13 mouse cellular contexts compared by ENCODE assay signal in genomic region chr8:93398044-93398443, GRCm38 (mm10). TPM values are rescaled to one million over a fixed set of nuclear protein-coding genes. Genes with fewer than 3 reads are reported as not detected.
DNase-seq lines count a peak whose midpoint lies in the region; ATAC-seq and TF ChIP-seq lines count a peak whose summit lies in the region.
"Had no signal": no experiment of that assay in that cellular context is flagged by ENCODE, and none has a peak within 500 bp of the region (broad histone marks: within the 10 kb centered on the region; RNA-seq: fewer than 3 reads in every experiment).

No protein-coding gene starts in this region.

- no peak overlapping the region for H3K4me2 ChIP-seq in embryonic facial prominence, embryonic 11.5 days (ENCODE audit: low read depth, low read length)
- H3K4me2 ChIP-seq: embryonic facial prominence, embryonic 12.5 days; lung, embryonic 15.5 days had no signal

- H3K4me3 ChIP-seq in embryonic facial prominence, embryonic 11.5 days (ENCODE audit: low read depth, low read length), result no peak overlapping the region
- H3K4me3 ChIP-seq in embryonic facial prominence, embryonic 10.5 days, result no peak overlapping the region
- H3K4me3 ChIP-seq in cerebellum, adult 2 months (replicated peaks; ENCODE audit: insufficient read depth, low read depth, low read length), result no peak overlapping the region
- H3K4me3 ChIP-seq: embryonic facial prominence, embryonic 12.5 days; lung, embryonic 15.5 days had no signal

- no peaks in the 10 kb centered on the region for H3K9me3 ChIP-seq in embryonic facial prominence, embryonic 11.5 days (replicated peaks; ENCODE audit: control insufficient read depth, low read length)
- no peaks in the 10 kb centered on the region for H3K9me3 ChIP-seq in embryonic facial prominence, embryonic 10.5 days
- H3K9me3 ChIP-seq: embryonic facial prominence, embryonic 12.5 days; lung, embryonic 15.5 days had no signal

- H3K4me1 ChIP-seq in embryonic facial prominence, embryonic 11.5 days (ENCODE audit: control insufficient read depth, insufficient read depth, low read length), result no peaks in the 10 kb centered on the region
- no peaks in the 10 kb centered on the region for H3K4me1 ChIP-seq in embryonic facial prominence, embryonic 10.5 days
- H3K4me1 ChIP-seq in cerebellum, adult 2 months (ENCODE audit: control insufficient read depth, insufficient read depth, low read length), result no peaks in the 10 kb centered on the region
- H3K4me1 ChIP-seq: embryonic facial prominence, embryonic 12.5 days had no signal

- DNase-seq in embryonic facial prominence, embryonic 11.5 days (ENCODE audit: low spot score), result peak; percentile 18
- no peak for DNase-seq in embryonic facial prominence, embryonic 10.5 days (ENCODE audit: low spot score)
- peak; percentile 31 for DNase-seq in layer of hippocampus, adult 11-12 months (ENCODE audit: low spot score)
- DNase-seq in layer of hippocampus, postnatal 36 days, result no peak
- DNase-seq in 416B (ENCODE audit: low read depth), result peak; percentile 8
- DNase-seq in heart, postnatal 4 days, result peak; percentile 24
- DNase-seq in thymus, adult 18-20 months, result no peak
- no peak for DNase-seq in cerebellum, adult 2 months

- no peak overlapping the region for H3K27ac ChIP-seq in embryonic facial prominence, embryonic 11.5 days (replicated peaks; ENCODE audit: low read depth, low read length)
- H3K27ac ChIP-seq in embryonic facial prominence, embryonic 10.5 days (replicated peaks), result no peak overlapping the region
- no peak overlapping the region for H3K27ac ChIP-seq in cerebellum, adult 2 months (ENCODE audit: insufficient read depth, low read length)
- H3K27ac ChIP-seq: embryonic facial prominence, embryonic 12.5 days; lung, embryonic 15.5 days had no signal

- WGBS in embryonic facial prominence, embryonic 11.5 days, result 41% methylated on average over 1 of the region's 1 CpGs
- 64% methylated on average over 1 of the region's 1 CpGs for WGBS in embryonic facial prominence, embryonic 10.5 days
- 30% methylated on average over 1 of the region's 1 CpGs for WGBS in cerebellum, adult 2 months

- TF ChIP-seq POLR2A in cerebellum, adult 2 months (IDR thresholded peaks at IDR 0.05; ENCODE audit: borderline replicate concordance, insufficient read depth, low read length), result no peak

- no peak overlapping the region for H3K9ac ChIP-seq in embryonic facial prominence, embryonic 11.5 days (replicated peaks; ENCODE audit: low read length)
- H3K9ac ChIP-seq: embryonic facial prominence, embryonic 12.5 days; lung, embryonic 15.5 days had no signal

- H3K36me3 ChIP-seq in embryonic facial prominence, embryonic 11.5 days (replicated peaks; ENCODE audit: control insufficient read depth, insufficient read depth, low read depth, low read length), result no peaks in the 10 kb centered on the region
- H3K36me3 ChIP-seq in embryonic facial prominence, embryonic 10.5 days (replicated peaks), result no peaks in the 10 kb centered on the region
- H3K36me3 ChIP-seq: embryonic facial prominence, embryonic 12.5 days; lung, embryonic 15.5 days had no signal

- TF ChIP-seq CTCF in cerebellum, adult 2 months (IDR thresholded peaks at IDR 0.05; ENCODE audit: borderline replicate concordance, insufficient read depth, low read depth, low read length), result no peak

- ATAC-seq in embryonic facial prominence, embryonic 11.5 days (replicated peaks; ENCODE audit: insufficient number of reproducible peaks, low FRiP score, low TSS enrichment, low read depth), result no peak

- H3K27me3 ChIP-seq in embryonic facial prominence, embryonic 11.5 days (ENCODE audit: control insufficient read depth, insufficient read depth, low read length), result no peaks in the 10 kb centered on the region
- H3K27me3 ChIP-seq in embryonic facial prominence, embryonic 10.5 days (replicated peaks; ENCODE audit: low read depth, poor library complexity, severe bottlenecking), result no peaks in the 10 kb centered on the region
- no peaks in the 10 kb centered on the region for H3K27me3 ChIP-seq in cerebellum, adult 2 months (ENCODE audit: control insufficient read depth, insufficient read depth, low read length)
- H3K27me3 ChIP-seq: embryonic facial prominence, embryonic 12.5 days; lung, embryonic 15.5 days had no signal

RNA-seq across cellular contexts. Expression of gene Ces1h, which starts 18.5 kb away (rescaled TPM):
- polyA plus RNA-seq in embryonic facial prominence, embryonic 11.5 days (2014; fragmentation: Nextera tagmentation; extraction: Ambion mirVana), result not detected in 2 replicates
- not detected in 2 replicates for polyA plus RNA-seq in embryonic facial prominence, embryonic 10.5 days (2016; fragmentation: Nextera tagmentation; extraction: Ambion mirVana)
- not detected for total RNA-seq in layer of hippocampus, postnatal 36 days (2021)
- total RNA-seq in heart, postnatal 4 days (2021), result not detected
- not detected in 2 replicates for polyA plus RNA-seq in cerebellum, adult 2 months (2012; rRNA removed)
- total RNA-seq: adrenal gland, postnatal 36 days had no signal
- polyA plus RNA-seq: embryonic facial prominence, embryonic 12.5 days; large intestine, adult 2 months; lung, embryonic 15.5 days; neural tube, embryonic 11.5 days had no signal

Comparison
In these comparisons a context has a peak if more than half of its experiments do, and no peak if none do; other contexts are left out.
1. DNase-seq: peak in embryonic facial prominence, embryonic 11.5 days (single experiment), layer of hippocampus, adult 11-12 months (single experiment), 416B (single experiment) and heart, postnatal 4 days (single experiment); none in embryonic facial prominence, embryonic 10.5 days (single experiment), layer of hippocampus, postnatal 36 days (0 of 2), thymus, adult 18-20 months (0 of 2) and cerebellum, adult 2 months (0 of 2).